Mouse (Mus musculus) cerebellum, adult 11-12 months (tissue): ENCODE results near the gene Tspan10.
"Not testable (repeated sequence)": the region's sequence is repeated elsewhere in the genome, so short reads cannot be mapped to it uniquely, and the experiment has no call there.

Experiments
- DNase-seq: peaks from one replicate; pipeline ENCODE4 v3.0.0; 2022

Gene Tspan10

GRCm38 (mm10) chr11:120442344-120442743 is at the start of gene Tspan10:
Gene Tspan10 (plus strand): TSS chr11:120442644.
- DNase-seq = no peak

DNA sequence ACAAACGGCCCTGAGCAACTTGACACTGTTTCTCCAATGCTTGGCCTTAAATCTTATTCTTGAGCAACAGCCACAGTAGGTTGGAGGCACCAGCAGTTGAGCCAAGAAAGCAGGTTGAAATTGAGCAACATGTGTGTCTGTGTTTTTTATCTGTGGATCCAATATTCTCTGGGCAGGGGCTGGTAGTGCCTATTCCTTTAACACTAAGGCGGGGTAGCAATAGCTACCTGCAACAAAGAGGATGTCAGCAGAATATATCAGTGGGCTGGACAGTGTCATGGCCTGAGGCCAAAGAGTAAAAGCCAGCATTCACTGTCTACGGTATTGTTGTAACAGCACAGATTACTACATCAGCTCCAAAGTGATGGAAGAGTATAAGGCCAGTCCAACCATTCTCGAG is 46.8 kb upstream of the Tspan10 start:
- no peak for DNase-seq

DNA sequence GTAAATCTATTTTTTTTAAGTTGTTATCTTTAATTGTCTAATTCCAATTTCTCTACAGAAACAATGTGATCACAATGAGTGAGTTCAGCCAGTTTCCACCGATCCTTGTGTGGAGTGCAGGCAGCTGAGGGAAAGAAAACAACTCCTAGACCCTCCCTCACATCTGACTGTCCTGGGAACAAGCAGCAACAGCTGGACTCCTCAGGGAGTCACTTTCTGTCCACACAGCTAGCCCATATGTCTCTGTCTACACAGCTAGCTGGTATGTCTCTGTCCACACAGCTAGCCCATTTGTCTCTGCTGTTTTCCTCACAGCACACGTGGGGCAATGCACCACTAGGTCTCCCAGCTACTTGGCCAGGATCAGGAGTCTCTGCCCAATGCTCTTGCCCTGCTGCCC is 44.8 kb upstream of the Tspan10 start:
- DNase-seq = no peak

- no peak for DNase-seq
These were observed 43.1 kb upstream of the Tspan10 start for GRCm38 (mm10) chr11:120399319-120399718.

DNA sequence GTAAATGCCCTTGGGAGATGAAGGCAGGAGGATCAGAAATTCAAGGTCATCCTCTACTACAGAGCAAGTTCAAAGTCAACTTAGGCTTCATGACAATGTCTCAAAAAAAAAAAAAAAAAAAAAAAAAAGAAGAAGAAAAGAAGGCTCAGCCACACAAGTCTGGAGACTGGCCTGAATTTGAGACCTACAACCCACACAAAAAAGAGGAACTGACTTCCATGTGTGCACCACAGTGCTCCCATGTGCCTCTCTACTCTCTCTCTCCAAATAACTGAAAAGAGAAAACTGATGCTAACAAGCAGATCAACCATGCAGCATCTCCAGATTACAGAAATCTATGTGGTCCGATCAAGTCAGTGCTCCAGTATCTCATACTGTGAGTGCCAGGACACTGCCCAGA is 37.6 kb upstream of the Tspan10 start:
- DNase-seq = no peak

DNA sequence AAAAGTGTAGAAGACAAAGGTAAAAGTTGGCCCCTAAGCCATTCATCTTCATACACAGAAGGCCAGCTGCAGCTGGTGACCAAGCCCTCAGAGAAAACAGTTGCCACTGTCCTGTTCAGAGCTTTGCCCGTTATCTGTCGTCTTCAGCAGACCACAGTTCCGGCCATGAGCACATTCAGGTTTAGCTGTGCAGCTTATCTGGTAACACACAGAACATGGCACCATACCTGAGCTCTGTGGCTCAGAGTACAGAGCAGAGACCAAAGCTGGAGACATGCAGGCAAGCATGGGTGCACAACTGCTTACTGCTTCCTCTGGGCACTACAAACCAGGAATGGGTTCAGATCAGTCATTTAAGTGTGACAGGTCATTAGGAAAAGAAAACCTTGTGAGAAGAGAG is 36.6 kb upstream of the Tspan10 start:
- DNase-seq = no peak

DNA sequence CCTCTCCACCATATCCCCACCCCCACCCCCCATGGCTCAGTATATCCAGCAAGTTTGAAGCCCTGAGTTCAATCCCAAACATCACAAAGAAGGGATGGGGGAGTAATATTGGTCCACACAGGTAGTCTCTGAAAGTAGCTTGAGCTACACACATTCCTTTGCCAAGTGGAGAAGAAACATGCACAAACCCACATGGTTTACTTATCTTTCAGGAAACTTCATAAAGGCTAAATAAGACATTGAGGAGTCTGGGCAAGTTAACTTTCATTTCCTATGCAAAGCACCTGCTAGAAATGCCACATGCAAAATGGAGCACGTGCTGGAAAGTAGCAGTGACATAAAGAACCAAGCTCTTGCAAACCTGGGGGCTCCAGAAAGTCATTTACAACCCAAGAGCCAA is 36.0 kb upstream of the Tspan10 start:
- no peak for DNase-seq

DNA sequence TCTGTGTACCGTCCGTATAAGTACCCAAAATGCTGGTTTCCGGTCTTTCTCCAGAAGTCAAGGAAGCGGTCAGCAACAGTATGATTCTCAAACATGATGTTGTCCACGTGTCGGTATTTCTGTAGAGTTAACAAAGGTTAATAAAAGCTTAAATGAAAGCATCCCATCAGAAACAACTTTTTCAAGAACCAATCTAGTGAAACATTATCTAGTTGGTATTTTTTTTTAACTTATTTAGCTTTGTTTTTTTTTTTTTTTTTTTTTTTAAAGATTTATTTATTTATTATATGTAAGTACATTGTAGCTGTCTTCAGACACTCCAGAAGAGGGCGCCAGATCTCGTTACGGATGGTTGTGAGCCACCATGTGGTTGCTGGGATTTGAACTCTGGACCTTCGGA is 28.8 kb upstream of the Tspan10 start:
- DNase-seq = not testable (repeated sequence)

DNA sequence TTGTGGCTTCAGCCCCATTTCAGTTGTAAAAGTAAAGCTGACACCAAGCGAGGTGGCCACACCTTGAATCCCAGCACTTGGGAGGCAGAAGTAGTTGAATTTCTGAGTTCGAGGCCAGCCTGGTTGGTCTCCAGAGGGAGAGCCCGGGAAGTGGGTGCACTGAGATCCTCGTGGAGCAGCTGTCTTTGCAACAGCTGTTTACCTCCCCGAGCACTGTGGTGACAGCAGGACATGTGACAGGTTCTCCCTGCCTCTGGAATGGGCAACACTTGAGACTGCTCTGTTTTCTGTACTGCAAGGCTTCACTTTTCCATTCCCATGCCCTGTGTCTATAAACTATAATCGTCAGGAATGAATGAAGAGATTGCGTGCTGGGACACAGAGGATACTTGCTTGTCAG is 24.6 kb upstream of the Tspan10 start:
- no peak for DNase-seq

DNA sequence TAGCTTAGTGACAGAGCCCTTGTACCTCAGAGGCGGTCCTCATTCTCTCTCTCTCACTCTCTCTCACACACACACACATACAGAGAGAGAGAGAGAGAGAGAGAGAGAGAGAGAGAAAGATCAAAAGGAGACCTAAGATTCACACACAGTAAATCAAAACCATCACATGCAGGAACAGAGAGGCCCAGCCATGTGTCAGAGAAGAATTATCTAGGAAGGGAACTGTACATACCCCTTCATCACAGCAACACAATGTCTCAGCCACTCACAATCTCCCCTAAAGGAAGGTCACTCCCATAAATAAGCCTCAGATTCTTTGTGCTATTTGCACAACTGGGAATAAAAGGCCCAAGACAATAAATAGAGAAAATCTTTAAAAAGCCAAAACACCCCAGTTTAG is 23.9 kb upstream of the Tspan10 start:
- no peak for DNase-seq

DNA sequence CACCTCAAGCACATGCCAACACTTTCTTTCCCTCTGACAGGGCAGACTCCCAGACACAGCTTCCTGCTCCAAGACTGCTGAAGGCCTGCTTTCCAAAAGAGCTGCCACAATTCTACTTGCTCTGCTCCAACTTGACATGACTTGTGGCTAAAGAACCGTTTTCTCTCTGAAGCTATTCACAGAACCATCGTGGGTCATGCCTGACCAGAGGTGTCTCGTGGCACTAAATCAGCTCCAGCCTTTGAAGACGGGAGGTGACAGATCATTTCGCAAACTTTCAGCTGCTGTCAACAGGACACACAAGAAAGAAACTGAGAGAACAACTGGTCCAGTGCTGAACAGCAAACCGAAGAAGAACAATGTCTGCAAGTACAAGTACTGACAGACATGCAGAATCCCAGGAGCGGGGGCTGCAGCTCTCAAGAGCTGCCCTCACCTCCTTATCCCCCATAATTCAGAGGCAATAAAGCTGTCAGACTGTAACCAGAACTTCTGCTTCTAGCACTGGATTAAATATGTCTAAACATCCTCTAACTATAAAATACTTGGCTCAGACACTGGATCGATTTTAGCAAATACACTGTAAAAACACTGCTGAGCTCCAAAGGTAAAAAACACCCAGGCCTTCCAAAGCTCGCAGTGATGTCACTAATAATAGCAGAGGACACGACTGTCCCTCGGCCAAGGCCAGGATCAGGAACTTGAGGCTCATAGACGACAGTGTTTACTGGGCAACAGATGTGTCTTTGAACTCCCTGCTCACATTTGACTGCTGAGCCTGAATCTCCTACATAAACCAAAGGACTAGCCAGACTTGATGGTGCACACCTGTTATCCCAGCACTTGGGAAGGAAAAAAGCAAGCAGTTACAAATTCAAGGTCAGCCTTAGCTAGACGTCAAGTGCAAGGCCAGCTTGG is 19.5 kb upstream of the Tspan10 start:
- no peak for DNase-seq

DNA sequence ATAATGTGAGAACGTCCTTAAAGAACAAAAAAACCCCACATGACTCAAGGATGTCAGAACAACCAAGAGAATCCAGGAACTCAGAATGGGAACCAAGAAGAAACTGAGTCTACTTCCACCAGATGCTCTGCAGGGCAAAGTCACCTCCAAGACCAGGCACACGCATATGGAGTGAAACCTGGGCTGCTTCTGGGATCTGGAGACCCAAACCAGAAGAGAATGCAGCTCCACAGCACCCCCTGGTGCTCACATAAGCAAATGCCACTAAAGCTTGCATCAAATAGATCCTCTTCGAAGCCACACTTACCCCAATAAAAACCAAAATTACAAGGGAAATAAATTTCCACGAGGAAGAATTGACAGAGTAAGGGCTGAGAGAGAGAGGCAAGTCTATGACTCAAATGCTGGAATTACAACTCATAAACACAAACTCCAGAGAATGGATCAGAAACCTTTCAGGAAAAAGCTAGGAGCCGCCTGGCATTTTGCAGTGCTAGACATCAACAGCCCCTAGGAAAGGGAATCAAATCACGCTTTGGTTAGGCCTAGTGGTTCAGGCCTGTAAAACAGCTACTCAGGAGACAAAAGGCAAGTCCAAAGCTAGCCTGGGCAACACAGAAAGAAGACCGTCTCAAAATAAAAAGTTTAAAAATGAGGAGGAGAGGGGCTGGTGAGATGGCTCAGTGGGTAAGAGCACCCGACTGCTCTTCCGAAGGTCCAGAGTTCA is 18.7 kb upstream of the Tspan10 start:
- DNase-seq = peak; percentile 35

DNA sequence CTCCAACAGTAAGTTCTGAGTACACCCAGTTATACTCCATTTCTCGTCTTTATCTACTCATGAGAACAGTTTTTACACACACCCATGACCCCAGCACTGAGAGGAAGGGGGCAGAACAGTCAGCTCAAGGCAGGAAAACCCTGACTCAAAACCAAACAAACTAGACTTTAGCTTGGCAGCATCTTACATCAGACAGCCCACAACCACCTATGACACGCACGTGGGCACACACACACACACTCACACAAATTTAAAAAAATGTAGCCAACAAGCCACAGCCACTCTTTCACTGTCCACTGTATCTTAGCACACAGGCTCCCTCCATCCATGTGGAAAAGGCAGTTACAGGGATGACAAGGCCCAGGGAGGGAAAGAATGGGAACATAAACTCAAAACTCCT is 15.7 kb upstream of the Tspan10 start:
- DNase-seq = no peak

DNA sequence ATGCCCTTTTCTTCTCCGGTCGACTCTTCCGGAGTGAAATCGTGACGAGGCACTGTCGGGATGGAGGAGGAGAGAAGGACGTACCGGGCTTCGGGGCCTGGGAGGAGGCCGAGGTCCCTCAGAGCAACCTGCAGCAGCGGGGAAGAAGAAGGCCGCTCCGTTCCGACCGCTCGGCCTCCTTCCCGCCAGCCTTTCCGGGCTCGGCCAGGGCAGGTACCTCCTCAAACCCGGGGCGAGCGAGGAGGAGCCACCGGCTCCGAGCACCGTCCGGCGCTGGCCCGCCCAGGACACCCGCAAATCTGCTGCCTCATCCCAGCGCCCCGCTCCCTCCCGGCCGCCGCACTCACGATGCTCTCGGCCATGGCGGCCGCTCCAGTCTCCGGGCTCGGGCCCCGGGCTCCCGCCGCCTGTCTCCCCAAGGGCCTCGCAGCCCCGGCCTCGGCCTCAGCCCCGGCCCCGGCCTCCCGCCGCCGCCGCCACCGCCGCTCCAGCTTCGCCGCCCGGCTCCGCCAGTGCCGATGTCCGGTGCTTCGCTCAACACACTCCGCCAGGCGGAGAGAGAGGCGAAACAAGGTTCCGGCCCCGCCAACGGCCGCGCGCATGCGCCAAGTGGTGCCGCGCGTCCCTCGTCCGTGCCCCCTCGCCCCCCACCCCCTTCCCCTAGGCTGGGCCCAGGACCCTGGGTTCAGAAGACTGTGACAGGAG is 5.1 kb upstream of the Tspan10 start, which contains the start of gene Nploc4:
Gene Nploc4 (minus strand): TSS at position 557 of the 705 bp plus-strand sequence.
- DNase-seq = peak; percentile 81

GRCm38 (mm10) chr11:120437857-120438385 is 4.5 kb upstream of the Tspan10 start:
- no peak for DNase-seq

DNA sequence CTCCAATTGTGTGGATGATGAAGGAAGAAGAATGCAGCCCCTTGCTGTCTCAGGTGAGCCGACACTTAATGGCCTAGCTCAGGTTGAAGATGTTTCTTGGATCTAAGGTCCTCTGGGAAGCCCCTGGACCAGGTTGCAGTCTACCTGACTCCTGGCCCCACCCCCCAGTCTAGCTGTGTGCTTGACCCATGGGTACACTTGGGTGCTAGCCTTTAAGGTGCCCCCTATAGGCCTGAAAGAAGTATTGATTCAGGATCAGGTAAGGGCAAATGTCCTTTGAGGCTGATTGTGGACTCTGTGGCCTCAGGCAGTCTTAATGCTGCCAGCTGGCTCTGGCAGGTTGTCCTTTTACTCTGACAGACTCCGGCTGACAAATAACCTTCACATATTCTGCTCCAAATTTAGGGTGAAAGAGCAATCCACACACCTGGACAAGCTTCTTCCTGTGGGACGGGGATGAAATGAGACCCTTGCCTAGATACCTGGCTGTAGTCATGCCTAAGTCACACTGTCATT is 379 bp downstream of the Tspan10 start:
- no peak for DNase-seq

- no peak for DNase-seq
These were observed 1.7 kb downstream of the Tspan10 start for GRCm38 (mm10) chr11:120444106-120444505.

DNA sequence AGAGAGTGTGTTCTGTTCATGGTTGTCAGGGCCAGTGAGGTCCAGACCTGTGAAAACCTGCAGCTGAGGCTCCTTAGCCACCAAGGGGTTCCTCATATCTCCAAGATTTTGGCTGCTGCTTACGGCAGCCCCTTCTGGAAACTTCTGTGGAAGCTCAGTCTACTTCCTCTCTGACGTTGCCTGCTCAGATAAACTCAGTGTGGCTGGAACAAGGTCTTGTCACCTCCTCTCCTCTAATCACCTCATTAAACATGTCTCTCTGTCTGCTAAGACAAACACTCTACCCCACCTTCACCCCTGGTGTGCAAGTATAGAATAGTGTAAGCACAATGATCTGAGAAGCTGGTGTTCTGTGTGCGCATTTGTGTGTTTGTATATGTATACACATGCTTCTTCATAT is 3.0 kb downstream of the Tspan10 start:
- no peak for DNase-seq

DNA sequence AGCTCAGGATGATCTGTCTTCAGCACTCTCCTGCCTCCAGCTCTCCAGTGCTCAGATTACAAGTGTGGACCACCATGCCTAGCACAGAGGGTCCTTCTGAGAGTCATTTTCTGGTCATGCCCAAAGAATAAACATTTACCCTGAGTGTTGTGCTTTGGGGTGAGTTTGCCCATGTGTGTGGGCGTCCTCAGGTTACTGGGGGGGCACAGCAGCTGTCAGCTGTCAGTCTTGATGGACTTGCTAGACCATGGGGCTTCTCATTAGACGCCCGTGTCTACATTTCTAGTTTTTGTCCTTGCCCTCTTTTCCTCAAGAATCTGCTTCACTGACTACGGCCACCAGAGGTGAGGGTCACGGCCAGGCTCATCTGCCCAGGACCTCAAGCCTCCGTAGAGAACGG is 4.7 kb downstream of the Tspan10 start:
- DNase-seq = no peak

- no peak for DNase-seq
These were observed 9.8 kb downstream of the Tspan10 start for GRCm38 (mm10) chr11:120452246-120452645.

DNA sequence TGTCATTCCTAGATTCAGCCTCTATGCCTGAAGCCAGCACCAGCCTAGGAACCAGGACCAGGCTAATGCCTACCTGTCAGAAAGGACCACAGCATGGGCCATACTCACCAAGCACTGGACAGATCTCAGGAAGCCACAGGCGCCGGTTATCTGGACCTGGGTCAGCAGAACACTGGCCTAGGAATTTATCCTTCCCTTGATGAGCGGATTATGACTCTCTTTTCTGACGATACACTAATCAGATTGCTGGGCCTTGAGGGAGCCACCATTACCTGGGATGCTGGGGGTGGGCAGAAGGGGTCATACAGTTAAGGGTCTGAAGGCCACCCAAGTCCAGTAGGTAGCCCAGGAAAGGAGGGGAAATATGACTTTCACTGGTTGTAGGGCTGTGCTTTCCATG is 10.9 kb downstream of the Tspan10 start, which contains the start of gene Pde6g:
Gene Pde6g (minus strand): TSS at position 195 of the 400 bp plus-strand sequence.
- DNase-seq = no peak

GRCm38 (mm10) chr11:120454965-120455364 is 12.5 kb downstream of the Tspan10 start:
- DNase-seq = no peak

DNA sequence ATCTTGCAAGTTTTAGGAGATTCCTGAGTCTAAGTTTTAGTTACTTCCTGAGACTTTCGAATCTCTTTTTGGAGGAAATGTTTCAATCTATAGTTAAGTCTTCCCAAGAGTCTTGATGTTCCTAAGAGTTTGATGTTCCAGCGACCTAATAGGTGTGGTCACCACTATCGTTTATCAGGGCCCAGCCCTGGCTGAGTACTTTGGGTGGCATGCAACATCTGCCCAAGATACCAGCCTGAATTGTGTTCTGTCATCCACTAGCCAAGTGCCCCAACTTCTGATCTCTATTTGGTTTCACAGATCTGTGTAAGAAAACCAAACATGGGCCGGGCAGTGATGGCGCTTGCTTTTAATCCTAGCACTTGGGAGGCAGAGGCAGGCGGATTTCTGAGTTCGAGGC is 13.0 kb downstream of the Tspan10 start:
- DNase-seq = no peak
